Mouse (Mus musculus): ENCODE measurements around the gene Sec24c. TPM values are rescaled to one million over a fixed set of nuclear protein-coding genes. Genes with fewer than 3 reads are reported as not detected.
A peak's percentile ranks its signal among the peaks of the same experiment; 100 is the strongest.
"Not testable (repeated sequence)": the region's sequence is repeated elsewhere in the genome, so short reads cannot be mapped to it uniquely, and the experiment has no call there.

Gene Sec24c
- polyA plus RNA-seq, 1 experiment from 2014 or later, result 92.5 TPM

- H3K4me2 ChIP-seq (replicated peaks), result peak overlapping the region; percentile 55
- no peak for ATAC-seq (ENCODE audit: insufficient number of reproducible peaks, low FRiP score, low TSS enrichment, low read depth)
- H3K9me3 ChIP-seq (replicated peaks), result no peaks in the 10 kb centered on the region
- H3K4me1 ChIP-seq, result peaks cover 38% of the 10 kb centered on the region
- H3K27me3 ChIP-seq, result no peaks in the 10 kb centered on the region
- WGBS, result 76% methylated on average over 8 of the region's 8 CpGs
- H3K4me3 ChIP-seq (replicated peaks), result peak overlapping the region; percentile 92
- no peak overlapping the region; the same call in 1 of the 2 replicates for H3K27ac ChIP-seq (replicated peaks)
- H3K36me3 ChIP-seq, result 0 out of 2 replicates have a peak, but pooled peaks cover 5% of the 10 kb centered on the region
- H3K9ac ChIP-seq, result no peak overlapping the region
Measured at GRCm38 (mm10) chr14:20701554-20701953, 27.4 kb downstream of the Sec24c start.

GRCm38 (mm10) chr14:20702096-20702740 is 28.1 kb downstream of the Sec24c start:
- Histone ChIP-seq H3K36me3 (0 out of 2 replicates have a peak, but pooled peaks cover 5% of the 10 kb centered on the region), H3K27me3 (no peaks in the 10 kb centered on the region), H3K9me3 (replicated peaks) (no peaks in the 10 kb centered on the region), H3K4me1 (peaks cover 31% of the 10 kb centered on the region), H3K4me3 (replicated peaks) (peak overlapping the region; percentile 92), H3K9ac (peak overlapping the region; percentile 86), H3K4me2 (replicated peaks) (peak overlapping the region; percentile 55), H3K27ac (replicated peaks) (peak overlapping the region; percentile 93)
- 7% methylated on average over 15 of the region's 15 CpGs for WGBS
- peak; percentile 45; the same call in 1 of the 2 replicates for ATAC-seq (ENCODE audit: insufficient number of reproducible peaks, low FRiP score, low TSS enrichment, low read depth)

DNA sequence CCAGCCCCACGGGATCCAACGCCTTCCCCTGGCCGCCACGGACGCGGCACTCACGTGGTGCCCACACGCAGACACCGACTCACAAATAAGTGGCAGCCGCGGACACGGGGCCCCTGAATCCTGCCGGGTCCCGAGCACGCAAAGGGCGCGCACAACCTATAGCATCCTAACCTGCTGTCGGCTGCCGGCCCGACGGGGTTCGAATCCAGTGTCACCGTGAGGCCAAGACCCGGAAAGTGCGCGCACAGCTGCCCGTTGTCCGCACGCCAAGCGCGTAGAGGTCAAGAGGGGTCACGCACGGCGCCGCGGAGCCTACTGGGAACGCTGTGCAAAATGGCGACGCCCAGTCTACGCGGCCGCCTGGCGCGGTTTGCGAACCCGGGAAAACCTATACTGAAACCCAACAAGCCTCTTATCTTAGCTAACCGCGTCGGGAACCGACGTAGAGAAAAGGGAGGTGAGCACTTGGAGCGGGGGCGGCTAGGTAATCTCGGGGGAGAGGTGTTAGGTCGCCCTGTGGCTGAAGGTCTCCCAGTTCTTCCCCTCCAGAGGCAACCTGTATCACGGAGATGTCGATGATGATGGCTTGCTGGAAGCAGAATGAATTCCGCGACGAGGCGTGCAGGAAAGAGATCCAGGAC is 28.8 kb downstream of the Sec24c start, which contains the start of gene Chchd1:
Gene Chchd1, plus strand, starts transcription at position 266 of the 641 bp plus-strand sequence.
- Histone ChIP-seq H3K9me3 (replicated peaks) (no peaks in the 10 kb centered on the region), H3K4me2 (replicated peaks) (peak within 1 kb of the TSS; percentile 55), H3K27ac (replicated peaks) (peak within 1 kb of the TSS; percentile 93), H3K4me1 (peaks cover 26% of the 10 kb centered on the region), H3K4me3 (replicated peaks) (peak within 1 kb of the TSS; percentile 92), H3K9ac (peak within 1 kb of the TSS; percentile 86), H3K27me3 (no peaks in the 10 kb centered on the region), H3K36me3 (0 out of 2 replicates have a peak, but pooled peaks cover 5% of the 10 kb centered on the region)
- ATAC-seq (ENCODE audit: insufficient number of reproducible peaks, low FRiP score, low TSS enrichment, low read depth), result peak; percentile 69
- WGBS, result under 1% methylated on average over 61 of the region's 61 CpGs

- not testable (repeated sequence) for H3K36me3 ChIP-seq; H3K27me3 ChIP-seq; H3K9me3 ChIP-seq (replicated peaks); ATAC-seq (ENCODE audit: insufficient number of reproducible peaks, low FRiP score, low TSS enrichment, low read depth)
- Histone ChIP-seq H3K4me2 (replicated peaks) (peak overlapping the region; percentile 55), H3K9ac (peak overlapping the region; percentile 86), H3K27ac (replicated peaks) (peak overlapping the region; percentile 93), H3K4me3 (replicated peaks) (peak overlapping the region; percentile 92), H3K4me1 (peaks cover 25% of the 10 kb centered on the region)
- WGBS, result 10% methylated on average over 8 of the region's 8 CpGs
Measured at GRCm38 (mm10) chr14:20703461-20703860, 29.4 kb downstream of the Sec24c start.

DNA sequence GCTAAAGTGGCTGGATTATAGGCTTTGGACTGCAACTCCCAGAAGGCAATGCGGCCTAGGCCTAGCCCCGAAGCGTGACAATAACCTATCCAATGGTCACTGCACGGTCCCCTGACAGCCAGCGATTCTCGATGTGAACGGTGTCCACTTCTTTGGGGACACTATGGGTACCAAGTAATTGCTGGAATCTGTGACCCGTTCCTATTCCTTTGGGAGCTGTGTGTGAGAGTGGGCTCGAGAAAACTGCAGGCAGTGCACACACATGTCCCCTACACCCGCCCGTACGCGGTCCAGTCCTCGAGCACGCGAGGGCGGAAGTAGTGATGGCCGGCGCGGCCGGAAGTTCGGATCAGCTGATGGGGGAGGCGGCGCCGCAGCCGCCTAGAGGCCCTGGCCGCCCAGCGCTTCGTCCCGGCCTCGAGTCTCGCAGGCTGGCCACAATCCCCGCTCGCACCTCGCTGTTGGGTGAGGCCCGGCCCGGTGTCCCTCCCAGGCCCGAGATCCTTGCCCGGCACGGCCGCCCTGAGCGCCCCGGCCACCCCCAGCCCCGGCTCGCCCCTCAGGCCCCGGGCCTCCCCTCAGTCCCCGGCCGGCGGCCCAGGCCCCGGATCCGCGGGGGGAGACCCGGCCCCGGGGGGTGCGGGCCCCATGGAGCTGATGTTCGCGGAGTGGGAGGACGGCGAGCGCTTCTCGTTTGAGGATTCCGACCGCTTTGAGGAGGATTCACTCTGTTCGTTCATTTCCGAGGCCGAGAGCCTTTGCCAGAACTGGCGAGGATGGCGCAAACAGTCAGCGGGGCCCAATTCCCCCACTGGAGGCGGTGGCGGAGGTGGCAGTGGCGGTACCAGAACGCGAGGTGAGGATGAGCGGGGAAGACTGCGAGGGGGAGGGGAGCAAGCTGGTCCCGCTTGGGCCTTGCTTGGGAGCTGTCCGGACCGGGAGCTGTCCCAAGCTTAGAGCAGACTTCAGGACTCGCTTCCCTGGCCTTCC is 33.4 kb downstream of the Sec24c start, which contains the start of gene Zswim8:
Gene Zswim8, plus strand, starts transcription at position 352 of the 990 bp plus-strand sequence.
- peak within 1 kb of the TSS; percentile 94 for H3K27ac ChIP-seq (replicated peaks)
- peaks cover 24% of the 10 kb centered on the region for H3K36me3 ChIP-seq
- ATAC-seq (ENCODE audit: insufficient number of reproducible peaks, low FRiP score, low TSS enrichment, low read depth), result peak; percentile 93
- H3K4me1 ChIP-seq, result peaks cover 16% of the 10 kb centered on the region
- peak within 1 kb of the TSS; percentile 97 for H3K9ac ChIP-seq
- peak within 1 kb of the TSS; percentile 75 for H3K4me2 ChIP-seq (replicated peaks)
- H3K9me3 ChIP-seq (replicated peaks), result no peaks in the 10 kb centered on the region
- no peaks in the 10 kb centered on the region for H3K27me3 ChIP-seq
- 1% methylated on average over 75 of the region's 80 CpGs for WGBS
- peak within 1 kb of the TSS; percentile 94 for H3K4me3 ChIP-seq (replicated peaks)

GRCm38 (mm10) chr14:20708239-20708638 is 34.1 kb downstream of the Sec24c start:
- Histone ChIP-seq H3K36me3 (peaks cover 32% of the 10 kb centered on the region), H3K4me3 (replicated peaks) (peak overlapping the region; percentile 94), H3K4me1 (peaks cover 16% of the 10 kb centered on the region), H3K27me3 (no peaks in the 10 kb centered on the region), H3K9ac (peak overlapping the region; percentile 97), H3K4me2 (replicated peaks) (peak overlapping the region; percentile 75), H3K9me3 (replicated peaks) (no peaks in the 10 kb centered on the region), H3K27ac (replicated peaks) (peak overlapping the region; percentile 94)
- no peak for ATAC-seq (ENCODE audit: insufficient number of reproducible peaks, low FRiP score, low TSS enrichment, low read depth)
- 4% methylated on average over 10 of the region's 10 CpGs for WGBS

DNA sequence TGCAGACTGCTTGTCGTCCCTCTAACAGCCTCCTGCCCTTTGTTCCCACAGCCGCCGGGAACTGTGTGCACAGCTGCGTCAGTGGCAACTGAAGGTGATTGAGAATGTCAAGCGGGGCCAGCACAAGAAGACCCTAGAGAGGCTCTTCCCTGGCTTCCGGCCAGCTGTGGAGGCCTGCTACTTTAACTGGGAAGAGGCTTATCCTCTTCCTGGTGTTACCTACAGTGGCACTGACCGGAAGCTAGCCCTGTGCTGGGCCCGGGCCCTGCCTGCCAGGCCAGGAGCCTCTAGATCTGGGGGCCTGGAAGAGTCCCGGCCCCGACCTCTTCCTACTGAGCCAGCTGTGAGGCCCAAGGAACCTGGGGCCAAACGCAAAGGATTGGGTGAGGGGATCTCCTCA is 39.7 kb downstream of the Sec24c start:
- Histone ChIP-seq H3K9ac (no peak overlapping the region), H3K4me2 (replicated peaks) (no peak overlapping the region), H3K27me3 (no peaks in the 10 kb centered on the region), H3K27ac (replicated peaks) (no peak overlapping the region), H3K36me3 (peaks cover 87% of the 10 kb centered on the region), H3K4me3 (replicated peaks) (no peak overlapping the region), H3K4me1 (peaks cover 8% of the 10 kb centered on the region), H3K9me3 (replicated peaks) (no peaks in the 10 kb centered on the region)
- ATAC-seq (ENCODE audit: insufficient number of reproducible peaks, low FRiP score, low TSS enrichment, low read depth), result no peak
- WGBS, result 81% methylated on average over 11 of the region's 11 CpGs

DNA sequence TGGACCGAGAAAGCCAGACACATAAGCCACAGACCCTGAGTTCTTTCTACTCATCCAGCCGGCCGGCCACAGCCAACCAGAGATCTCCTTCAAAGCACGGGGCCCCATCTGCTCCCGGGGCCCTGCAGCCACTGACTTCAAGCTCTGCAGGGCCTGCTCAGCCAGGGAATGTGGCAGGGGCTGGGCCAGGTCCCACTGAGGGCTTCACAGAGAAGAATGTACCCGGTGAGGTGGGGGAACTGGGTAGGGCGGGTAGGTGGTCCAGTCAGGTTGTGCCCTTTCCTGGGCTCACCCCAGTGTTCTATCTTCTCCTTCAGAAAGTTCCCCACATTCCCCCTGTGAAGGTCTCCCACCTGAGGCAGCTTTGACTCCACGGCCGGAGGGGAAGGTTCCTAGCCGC is 44.3 kb downstream of the Sec24c start:
- Histone ChIP-seq H3K4me1 (no peaks in the 10 kb centered on the region), H3K4me3 (replicated peaks) (no peak overlapping the region), H3K9me3 (replicated peaks) (no peaks in the 10 kb centered on the region), H3K9ac (no peak overlapping the region), H3K36me3 (peaks cover 98% of the 10 kb centered on the region), H3K27ac (replicated peaks) (no peak overlapping the region), H3K27me3 (no peaks in the 10 kb centered on the region), H3K4me2 (replicated peaks) (no peak overlapping the region)
- ATAC-seq (ENCODE audit: insufficient number of reproducible peaks, low FRiP score, low TSS enrichment, low read depth), result no peak
- 91% methylated on average over 10 of the region's 10 CpGs for WGBS

GRCm38 (mm10) chr14:20719767-20720166 is 45.7 kb downstream of the Sec24c start:
- ATAC-seq (ENCODE audit: insufficient number of reproducible peaks, low FRiP score, low TSS enrichment, low read depth), result no peak
- WGBS, result 80% methylated on average over 12 of the region's 12 CpGs
- Histone ChIP-seq H3K36me3 (peaks cover 97% of the 10 kb centered on the region), H3K4me2 (replicated peaks) (no peak overlapping the region), H3K9me3 (replicated peaks) (no peaks in the 10 kb centered on the region), H3K27me3 (no peaks in the 10 kb centered on the region), H3K4me3 (replicated peaks) (no peak overlapping the region), H3K27ac (replicated peaks) (no peak overlapping the region), H3K4me1 (no peaks in the 10 kb centered on the region), H3K9ac (no peak overlapping the region)

DNA sequence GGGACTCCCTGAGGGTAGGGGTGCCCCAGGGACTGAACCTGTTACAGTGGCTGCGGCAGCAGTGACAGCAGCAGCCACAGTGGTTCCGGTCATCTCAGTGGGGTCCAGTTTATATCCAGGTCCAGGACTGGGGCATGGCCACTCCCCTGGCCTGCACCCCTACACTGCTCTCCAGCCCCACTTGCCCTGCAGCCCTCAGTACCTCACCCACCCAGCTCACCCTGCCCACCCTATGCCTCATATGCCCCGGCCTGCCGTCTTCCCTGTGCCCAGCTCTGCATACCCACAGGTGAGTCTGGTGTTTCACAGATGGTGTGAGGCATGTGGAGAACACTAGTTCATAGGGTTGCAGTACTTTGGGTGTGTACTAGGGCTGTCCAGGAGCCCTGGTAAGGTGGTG is 47.3 kb downstream of the Sec24c start:
- Histone ChIP-seq H3K4me3 (replicated peaks) (no peak overlapping the region), H3K36me3 (peaks cover 96% of the 10 kb centered on the region), H3K27me3 (no peaks in the 10 kb centered on the region), H3K4me2 (replicated peaks) (no peak overlapping the region), H3K9me3 (replicated peaks) (no peaks in the 10 kb centered on the region), H3K9ac (no peak overlapping the region), H3K27ac (replicated peaks) (no peak overlapping the region), H3K4me1 (no peaks in the 10 kb centered on the region)
- WGBS, result 77% methylated on average over 4 of the region's 4 CpGs
- no peak for ATAC-seq (ENCODE audit: insufficient number of reproducible peaks, low FRiP score, low TSS enrichment, low read depth)

DNA sequence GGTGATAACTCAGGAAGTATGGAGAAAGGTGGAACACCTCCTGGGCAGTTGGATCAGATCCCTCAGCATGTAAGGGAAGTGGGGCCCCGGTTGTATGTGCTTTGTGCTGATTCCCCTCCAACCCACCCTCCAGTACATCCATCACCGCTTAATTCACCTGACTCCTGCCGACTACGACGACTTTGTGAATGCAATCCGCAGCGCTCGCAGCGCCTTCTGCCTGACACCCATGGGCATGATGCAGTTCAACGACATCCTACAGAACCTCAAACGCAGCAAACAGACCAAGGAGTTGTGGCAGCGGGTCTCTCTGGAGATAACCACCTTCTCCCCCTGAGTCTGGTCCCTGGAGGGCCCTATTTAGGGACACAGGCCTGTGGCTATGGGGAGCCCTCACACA is 48.9 kb downstream of the Sec24c start:
- ATAC-seq (ENCODE audit: insufficient number of reproducible peaks, low FRiP score, low TSS enrichment, low read depth), result no peak
- Histone ChIP-seq H3K9ac (no peak overlapping the region), H3K4me1 (no peaks in the 10 kb centered on the region), H3K27me3 (no peaks in the 10 kb centered on the region), H3K27ac (replicated peaks) (no peak overlapping the region), H3K4me3 (replicated peaks) (no peak overlapping the region), H3K9me3 (replicated peaks) (no peaks in the 10 kb centered on the region), H3K4me2 (replicated peaks) (no peak overlapping the region), H3K36me3 (peaks cover 93% of the 10 kb centered on the region)
- WGBS, result 91% methylated on average over 12 of the region's 12 CpGs

Measured in embryonic facial prominence, embryonic 15.5 days (tissue).